Mouse (Mus musculus): ENCODE measurements around the gene Arrdc3.

GRCm38 (mm10) chr13:80932816-80933402 lies 49.7 kb downstream of the Arrdc3 start:
- TF ChIP-seq CTCF (IDR thresholded peaks at IDR 0.05; ENCODE audit: borderline replicate concordance, extremely low read depth, insufficient read depth, insufficient read length) (no peak), POLR2A (IDR thresholded peaks at IDR 0.05; ENCODE audit: borderline replicate concordance, extremely low read depth, insufficient read depth, insufficient read length, poor library complexity, severe bottlenecking) (no peak)
